ENCODE assay signal across 7 mouse cellular contexts in the genomic region with DNA sequence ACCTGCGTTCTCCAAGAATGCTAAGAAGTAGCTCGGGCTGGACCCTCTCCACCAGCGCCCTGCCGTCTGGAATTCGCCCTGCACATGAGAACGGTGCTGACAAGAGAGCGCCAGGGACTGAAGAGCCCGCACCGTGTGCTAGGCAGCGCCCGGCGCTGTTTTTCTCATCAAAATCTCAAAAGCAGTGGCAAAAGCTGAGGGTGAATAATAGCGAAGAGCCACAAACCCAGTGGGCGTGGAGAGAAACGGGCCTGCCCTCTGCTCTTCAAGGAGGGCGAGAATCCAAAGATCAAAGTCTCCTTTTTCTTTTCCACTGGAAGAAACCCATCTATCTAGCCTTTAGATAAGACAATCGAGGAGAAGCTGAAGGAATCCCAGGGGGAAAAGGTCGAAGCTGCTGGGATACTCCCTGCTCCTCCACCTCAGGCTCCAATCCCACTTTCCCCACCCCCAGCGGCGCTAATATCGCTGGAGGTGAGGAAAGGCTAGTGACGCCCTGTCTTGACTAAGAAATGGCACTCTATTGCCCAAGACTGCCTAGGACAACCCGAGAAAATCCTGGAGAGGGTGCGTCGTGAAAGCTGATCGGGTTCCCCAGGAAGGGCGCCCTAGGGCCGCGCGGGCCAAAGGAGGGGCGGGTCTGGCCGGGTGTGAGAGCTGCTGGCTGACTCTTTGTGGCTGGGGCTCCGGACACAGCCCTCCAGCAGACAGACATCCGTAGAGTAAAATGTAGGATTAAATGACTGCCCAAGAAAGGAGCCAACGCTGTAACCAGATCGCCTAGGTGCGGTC. TPM values are rescaled to one million over a fixed set of nuclear protein-coding genes. Genes with fewer than 3 reads are reported as not detected.
DNase-seq lines count a peak whose midpoint lies in the region; ATAC-seq and TF ChIP-seq lines count a peak whose summit lies in the region.

No protein-coding gene starts in this region.

- peak; percentile 81 for DNase-seq in mesoderm, embryonic 11.5 days (ENCODE audit: low read depth, low spot score)
- DNase-seq in layer of hippocampus, postnatal 10 days (ENCODE audit: low spot score in 2 of 2), result no peak
- DNase-seq in adipocyte (ENCODE audit: low spot score), result no peak

- H3K9me3 ChIP-seq in intestine, postnatal 0 days (ENCODE audit: control insufficient read depth), result no peaks in the 10 kb centered on the region

- peak overlapping the region; percentile 60 for H3K4me2 ChIP-seq in intestine, postnatal 0 days (replicated peaks; ENCODE audit: low read depth)

- H3K4me1 ChIP-seq in brown adipose tissue, adult 24 weeks (ENCODE audit: control insufficient read depth, insufficient read depth, insufficient read length, low read length), result peaks cover 15% of the 10 kb centered on the region; the same call in 1 of the 2 replicates
- H3K4me1 ChIP-seq in embryonic fibroblast, embryonic 13.5 days (ENCODE audit: control insufficient read depth, insufficient read depth, low read length), result no peaks in the 10 kb centered on the region
- H3K4me1 ChIP-seq in intestine, postnatal 0 days (replicated peaks; ENCODE audit: control insufficient read depth, insufficient read depth, low read length), result peaks cover 11% of the 10 kb centered on the region

- H3K27me3 ChIP-seq in intestine, postnatal 0 days (replicated peaks; ENCODE audit: control insufficient read depth, insufficient read depth, low read length), result peaks cover 93% of the 10 kb centered on the region

- TF ChIP-seq CTCF in embryonic fibroblast, embryonic 13.5 days (IDR thresholded peaks at IDR 0.05; ENCODE audit: borderline replicate concordance, insufficient read depth, low read length), result no peak
- TF ChIP-seq CTCF in intestine, postnatal 0 days (IDR thresholded peaks at IDR 0.05; ENCODE audit: low read depth), result no peak

- no peaks in the 10 kb centered on the region for H3K36me3 ChIP-seq in intestine, postnatal 0 days (ENCODE audit: control insufficient read depth, insufficient read depth)

- H3K9ac ChIP-seq in intestine, postnatal 0 days (ENCODE audit: low read depth, low read length), result no peak overlapping the region

- TF ChIP-seq POLR2A in embryonic fibroblast, embryonic 13.5 days (IDR thresholded peaks at IDR 0.05; ENCODE audit: low read depth, low read length), result no peak

- ATAC-seq in intestine, postnatal 0 days, result peak; percentile 65
- no peak for ATAC-seq in CD4-positive, CD25-positive, alpha-beta regulatory T cell, adult 4 months

- WGBS in intestine, postnatal 0 days, result 1% methylated on average over 37 of the region's 37 CpGs

- no peak overlapping the region for H3K27ac ChIP-seq in brown adipose tissue, adult 24 weeks (replicated peaks; ENCODE audit: low read depth, low read length)
- H3K27ac ChIP-seq in embryonic fibroblast, embryonic 13.5 days (ENCODE audit: insufficient read depth, low read length), result no peak overlapping the region
- no peak overlapping the region for H3K27ac ChIP-seq in intestine, postnatal 0 days (ENCODE audit: low read depth, low read length)

- H3K4me3 ChIP-seq in brown adipose tissue, adult 24 weeks (ENCODE audit: insufficient read depth, low read depth, low read length), result peak overlapping the region; percentile 23
- H3K4me3 ChIP-seq in embryonic fibroblast, embryonic 13.5 days (ENCODE audit: insufficient read depth, low read length), result peak overlapping the region; percentile 33
- H3K4me3 ChIP-seq in intestine, postnatal 0 days (ENCODE audit: low read depth, low read length), result peak overlapping the region; percentile 31

RNA-seq across cellular contexts. Expression of a gene that starts 3.0 kb away (rescaled TPM):
- polyA plus RNA-seq in brown adipose tissue, adult 24 weeks (2012; ENCODE audit: insufficient read depth, insufficient read length, missing spikeins), result not detected in 2 replicates
- 12.7 and 31.5 TPM in 2 replicates for polyA plus RNA-seq in embryonic fibroblast, embryonic 13.5 days (2011; ENCODE audit: insufficient read length, low read depth, missing spikeins)
- polyA plus RNA-seq in intestine, postnatal 0 days (2015; fragmentation: Nextera tagmentation; extraction: Ambion mirVana), result 0.09 TPM in 1 of 2 replicates, not detected in the other
- polyA plus RNA-seq in CD4-positive, CD25-positive, alpha-beta regulatory T cell, adult 4 months (2017; shearing (Covaris generic)), result not detected
- total RNA-seq in layer of hippocampus, postnatal 10 days (2021), result 1 to 10 TPM; 1.0 to 2.6 TPM

RNA-seq across cellular contexts. Expression of a gene that starts 37.5 kb away (rescaled TPM):
- 19.7 and 33.2 TPM in 2 replicates for polyA plus RNA-seq in brown adipose tissue, adult 24 weeks (2012; ENCODE audit: insufficient read depth, insufficient read length, missing spikeins)
- 29.1 and 32.0 TPM in 2 replicates for polyA plus RNA-seq in embryonic fibroblast, embryonic 13.5 days (2011; ENCODE audit: insufficient read length, low read depth, missing spikeins)
- polyA plus RNA-seq in intestine, postnatal 0 days (2015; fragmentation: Nextera tagmentation; extraction: Ambion mirVana), result 33.3 and 36.7 TPM in 2 replicates
- 10 to 100 TPM; 25.3 to 25.8 TPM for polyA plus RNA-seq in CD4-positive, CD25-positive, alpha-beta regulatory T cell, adult 4 months (2017; shearing (Covaris generic))
- total RNA-seq in layer of hippocampus, postnatal 10 days (2021), result 10 to 100 TPM; 20.1 to 22.2 TPM

Comparison
In these comparisons a context has a peak if more than half of its experiments do, and no peak if none do; other contexts are left out.
1. RNA of a gene that starts 3.0 kb away (polyA plus RNA-seq): 12.7 to 31.5 TPM in embryonic fibroblast, embryonic 13.5 days; 0.09 TPM in intestine, postnatal 0 days, not detected in brown adipose tissue, adult 24 weeks and not detected in CD4-positive, CD25-positive, alpha-beta regulatory T cell, adult 4 months; every median in the first group is over 10 times any median in the second.
2. Peak in every context shown above with its lines, with median percentiles within 50 percentile points of each other: H3K4me3 ChIP-seq.